Mouse (Mus musculus): Measurements from ENCODE around the gene Nrarp. TPM values are rescaled to one million over a fixed set of nuclear protein-coding genes. Genes with fewer than 3 reads are reported as not detected.

The Nrarp gene
- polyA plus RNA-seq, 1 experiment from 2014 or later = 17.0 TPM

DNA sequence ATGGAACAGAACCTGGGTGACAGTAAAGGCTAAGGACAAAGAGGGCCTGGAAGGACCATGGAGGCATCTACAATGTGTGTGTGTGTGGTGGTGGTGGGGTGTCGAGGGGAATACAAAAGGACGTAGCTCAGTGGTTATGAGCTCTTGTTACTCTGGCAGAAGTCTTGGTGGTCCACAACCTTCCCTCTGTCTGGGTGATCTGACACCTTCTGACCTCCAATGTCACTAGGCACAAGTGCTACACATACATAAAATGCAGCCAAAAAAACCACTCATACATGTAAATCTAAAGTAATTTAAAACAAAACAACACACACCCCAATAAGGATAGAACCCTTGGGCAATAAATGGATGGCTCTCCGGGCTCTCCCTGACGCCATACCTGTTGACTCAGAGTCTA, 46.8 kb downstream of the Nrarp start:
- Histone ChIP-seq H3K4me2 (ENCODE audit: low read depth, low read length) (no peak overlapping the region), H3K4me3 (ENCODE audit: low read depth, low read length) (no peak overlapping the region), H3K4me1 (ENCODE audit: control insufficient read depth, insufficient read depth, low read length) (peaks cover 2% of the 10 kb centered on the region; the same call in 1 of the 2 replicates), H3K36me3 (replicated peaks; ENCODE audit: control insufficient read depth, insufficient read depth, low read depth, low read length) (no peaks in the 10 kb centered on the region), H3K9ac (replicated peaks; ENCODE audit: low read length) (no peak overlapping the region), H3K9me3 (replicated peaks; ENCODE audit: control insufficient read depth, low read length) (no peaks in the 10 kb centered on the region), H3K27ac (replicated peaks; ENCODE audit: low read depth, low read length) (no peak overlapping the region), H3K27me3 (ENCODE audit: control insufficient read depth, insufficient read depth, low read length) (no peaks in the 10 kb centered on the region)
- ATAC-seq (replicated peaks; ENCODE audit: insufficient number of reproducible peaks, low FRiP score, low TSS enrichment, low read depth) (no peak), DNase-seq (ENCODE audit: low spot score) (no peak)
- 88% methylated on average over 4 of the region's 4 CpGs for WGBS

DNA sequence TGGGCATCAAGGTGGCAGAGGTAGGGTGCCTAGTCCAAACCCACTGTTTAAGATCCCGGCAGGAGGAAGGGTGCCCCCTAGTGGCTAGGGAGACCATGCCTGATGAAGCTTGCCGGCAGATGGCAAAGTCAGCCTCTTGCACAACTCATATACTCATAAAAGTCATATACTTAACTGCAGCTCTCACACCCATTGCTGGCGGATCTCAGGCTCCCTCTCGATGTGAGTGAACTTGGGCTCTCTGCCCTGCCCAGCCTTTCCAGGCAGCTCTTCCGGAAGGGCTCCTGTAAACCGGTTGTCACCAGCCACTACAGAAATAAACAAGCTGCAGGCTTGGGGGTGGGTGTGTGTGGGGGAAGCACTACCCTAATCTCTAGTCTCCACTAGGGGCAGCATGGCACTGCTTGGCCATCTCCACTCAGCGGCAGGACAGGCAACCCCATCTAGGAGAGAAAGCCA, 47.9 kb downstream of the Nrarp start:
- WGBS = 0% methylated on average over 7 of the region's 7 CpGs
- H3K9me3 ChIP-seq (replicated peaks; ENCODE audit: control insufficient read depth, low read length) = no peaks in the 10 kb centered on the region
- DNase-seq (ENCODE audit: low spot score) (peak; percentile 86), ATAC-seq (replicated peaks; ENCODE audit: insufficient number of reproducible peaks, low FRiP score, low TSS enrichment, low read depth) (no peak)
- H3K9ac ChIP-seq (replicated peaks; ENCODE audit: low read length) = 0 out of 2 replicates have a peak overlapping the region, but pooled peaks have one; percentile 18
- peak overlapping the region; percentile 23; the same call in 1 of the 2 replicates for H3K4me2 ChIP-seq (ENCODE audit: low read depth, low read length)
- no peaks in the 10 kb centered on the region for H3K36me3 ChIP-seq (replicated peaks; ENCODE audit: control insufficient read depth, insufficient read depth, low read depth, low read length)
- H3K27ac ChIP-seq (replicated peaks; ENCODE audit: low read depth, low read length) = no peak overlapping the region
- H3K4me3 ChIP-seq (ENCODE audit: low read depth, low read length) = no peak overlapping the region
- peaks cover 2% of the 10 kb centered on the region; the same call in 1 of the 2 replicates for H3K4me1 ChIP-seq (ENCODE audit: control insufficient read depth, insufficient read depth, low read length)
- no peaks in the 10 kb centered on the region for H3K27me3 ChIP-seq (ENCODE audit: control insufficient read depth, insufficient read depth, low read length)

DNA sequence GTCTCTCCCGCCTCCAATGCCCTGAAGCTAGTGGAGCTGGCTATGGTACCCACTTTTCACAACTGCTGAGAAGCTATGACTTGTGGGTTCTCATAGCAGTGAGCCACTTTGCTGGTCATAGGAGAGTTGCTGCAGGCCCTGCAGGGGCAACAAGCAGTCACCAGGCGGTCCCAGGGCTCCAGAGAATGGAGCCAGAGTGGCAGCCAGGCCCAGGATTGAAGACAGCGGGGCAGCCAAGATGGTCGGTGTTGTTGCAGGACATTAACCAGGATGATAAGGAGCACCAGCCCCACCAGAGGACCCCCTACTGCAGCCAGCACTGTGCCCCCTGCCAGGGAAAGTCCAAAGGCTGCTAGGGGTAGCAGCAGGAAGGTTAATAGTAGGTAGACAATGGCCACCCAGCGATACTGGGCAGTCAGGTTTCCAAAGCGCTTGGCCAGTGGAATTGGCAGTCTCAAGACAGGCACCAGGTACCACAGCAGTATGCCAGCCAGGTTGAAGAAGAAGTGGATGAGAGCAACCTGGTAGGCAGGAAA, 48.5 kb downstream of the Nrarp start:
- no peak overlapping the region; the same call in 1 of the 2 replicates for H3K4me2 ChIP-seq (ENCODE audit: low read depth, low read length)
- no peak overlapping the region for H3K27ac ChIP-seq (replicated peaks; ENCODE audit: low read depth, low read length)
- no peak overlapping the region for H3K4me3 ChIP-seq (ENCODE audit: low read depth, low read length)
- H3K27me3 ChIP-seq (ENCODE audit: control insufficient read depth, insufficient read depth, low read length) = no peaks in the 10 kb centered on the region
- no peak overlapping the region for H3K9ac ChIP-seq (replicated peaks; ENCODE audit: low read length)
- no peak for ATAC-seq (replicated peaks; ENCODE audit: insufficient number of reproducible peaks, low FRiP score, low TSS enrichment, low read depth)
- H3K4me1 ChIP-seq (ENCODE audit: control insufficient read depth, insufficient read depth, low read length) = peaks cover 2% of the 10 kb centered on the region; the same call in 1 of the 2 replicates
- no peak for DNase-seq (ENCODE audit: low spot score)
- no peaks in the 10 kb centered on the region for H3K9me3 ChIP-seq (replicated peaks; ENCODE audit: control insufficient read depth, low read length)
- 66% methylated on average over 6 of the region's 6 CpGs for WGBS
- H3K36me3 ChIP-seq (replicated peaks; ENCODE audit: control insufficient read depth, insufficient read depth, low read depth, low read length) = no peaks in the 10 kb centered on the region

DNA sequence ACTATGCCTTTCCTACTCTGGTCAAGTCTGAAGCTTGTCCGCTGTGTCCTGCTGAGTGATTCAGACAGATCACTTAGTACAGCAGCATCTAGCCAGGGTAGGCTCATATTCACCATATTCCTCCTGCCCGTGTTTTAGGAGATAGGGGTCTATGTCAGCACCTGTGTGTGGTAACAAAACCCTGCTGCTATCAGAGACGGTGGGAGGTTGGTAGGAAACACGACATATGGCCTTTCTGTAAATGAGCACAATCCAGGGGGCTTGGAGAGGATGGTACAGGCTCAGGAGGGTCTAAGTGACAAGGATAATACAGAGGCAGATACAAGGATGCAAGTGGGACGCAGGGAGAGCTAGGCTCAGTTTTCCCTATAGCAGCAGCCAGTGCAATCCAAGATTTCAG, 49.0 kb downstream of the Nrarp start:
- ATAC-seq (replicated peaks; ENCODE audit: insufficient number of reproducible peaks, low FRiP score, low TSS enrichment, low read depth) = no peak
- Histone ChIP-seq H3K27me3 (ENCODE audit: control insufficient read depth, insufficient read depth, low read length) (no peaks in the 10 kb centered on the region), H3K9ac (replicated peaks; ENCODE audit: low read length) (no peak overlapping the region), H3K4me1 (ENCODE audit: control insufficient read depth, insufficient read depth, low read length) (peaks cover 2% of the 10 kb centered on the region; the same call in 1 of the 2 replicates), H3K4me2 (ENCODE audit: low read depth, low read length) (no peak overlapping the region), H3K27ac (replicated peaks; ENCODE audit: low read depth, low read length) (no peak overlapping the region), H3K36me3 (replicated peaks; ENCODE audit: control insufficient read depth, insufficient read depth, low read depth, low read length) (no peaks in the 10 kb centered on the region), H3K4me3 (ENCODE audit: low read depth, low read length) (no peak overlapping the region), H3K9me3 (replicated peaks; ENCODE audit: control insufficient read depth, low read length) (no peaks in the 10 kb centered on the region)
- WGBS = 82% methylated on average over 5 of the region's 5 CpGs
- DNase-seq (ENCODE audit: low spot score) = no peak

DNA sequence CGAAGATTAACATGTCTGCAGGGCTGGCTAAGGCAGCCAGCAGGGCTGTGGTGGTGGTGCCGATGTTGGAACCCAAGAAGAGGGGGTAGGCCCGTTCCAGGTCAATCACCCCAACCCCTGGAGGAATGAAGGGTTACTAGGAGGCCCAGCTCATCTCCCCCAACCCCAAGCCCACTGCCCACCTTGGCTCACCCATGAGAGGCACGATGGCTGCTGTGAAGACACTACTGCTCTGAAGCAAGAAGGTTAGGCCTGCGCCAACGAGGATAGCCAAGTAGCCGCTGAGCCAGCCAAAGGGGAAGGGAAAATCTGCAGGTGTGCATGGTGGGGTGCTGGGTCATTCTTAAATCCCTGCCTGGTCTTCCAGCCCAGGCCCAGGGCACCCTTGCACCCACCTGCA, 50.0 kb downstream of the Nrarp start:
- H3K4me3 ChIP-seq (ENCODE audit: low read depth, low read length) = no peak overlapping the region
- no peak overlapping the region for H3K27ac ChIP-seq (replicated peaks; ENCODE audit: low read depth, low read length)
- no peak overlapping the region for H3K9ac ChIP-seq (replicated peaks; ENCODE audit: low read length)
- no peak for ATAC-seq (replicated peaks; ENCODE audit: insufficient number of reproducible peaks, low FRiP score, low TSS enrichment, low read depth)
- H3K4me1 ChIP-seq (ENCODE audit: control insufficient read depth, insufficient read depth, low read length) = peaks cover 2% of the 10 kb centered on the region; the same call in 1 of the 2 replicates
- 91% methylated on average over 7 of the region's 7 CpGs for WGBS
- no peak overlapping the region for H3K4me2 ChIP-seq (ENCODE audit: low read depth, low read length)
- no peak for DNase-seq (ENCODE audit: low spot score)
- H3K9me3 ChIP-seq (replicated peaks; ENCODE audit: control insufficient read depth, low read length) = no peaks in the 10 kb centered on the region
- H3K27me3 ChIP-seq (ENCODE audit: control insufficient read depth, insufficient read depth, low read length) = no peaks in the 10 kb centered on the region
- H3K36me3 ChIP-seq (replicated peaks; ENCODE audit: control insufficient read depth, insufficient read depth, low read depth, low read length) = no peaks in the 10 kb centered on the region

DNA sequence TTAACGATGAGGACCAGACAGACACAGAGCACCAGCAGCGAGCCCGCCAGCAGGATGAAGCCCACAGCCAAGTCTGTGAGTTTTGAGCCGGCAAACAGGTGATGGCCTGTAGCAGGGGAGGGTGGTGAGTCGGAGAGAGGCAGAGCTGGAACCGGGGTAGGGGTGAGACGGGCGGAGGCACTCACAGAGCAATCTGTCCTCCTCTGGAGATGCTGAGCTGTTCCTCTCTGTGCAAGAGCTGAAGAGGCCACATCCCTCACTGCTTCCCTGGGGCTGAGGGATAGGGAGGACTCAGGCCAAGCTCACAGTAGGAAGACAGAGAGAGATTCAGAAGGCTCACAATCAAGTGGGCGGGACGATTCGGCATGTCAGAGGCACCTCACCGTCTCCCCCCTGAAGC, 50.5 kb downstream of the Nrarp start:
- no peak for DNase-seq (ENCODE audit: low spot score)
- Histone ChIP-seq H3K36me3 (replicated peaks; ENCODE audit: control insufficient read depth, insufficient read depth, low read depth, low read length) (no peaks in the 10 kb centered on the region), H3K4me2 (ENCODE audit: low read depth, low read length) (no peak overlapping the region), H3K4me3 (ENCODE audit: low read depth, low read length) (no peak overlapping the region), H3K9me3 (replicated peaks; ENCODE audit: control insufficient read depth, low read length) (no peaks in the 10 kb centered on the region), H3K4me1 (ENCODE audit: control insufficient read depth, insufficient read depth, low read length) (no peaks in the 10 kb centered on the region), H3K27ac (replicated peaks; ENCODE audit: low read depth, low read length) (no peak overlapping the region), H3K27me3 (ENCODE audit: control insufficient read depth, insufficient read depth, low read length) (no peaks in the 10 kb centered on the region), H3K9ac (replicated peaks; ENCODE audit: low read length) (no peak overlapping the region)
- WGBS = 56% methylated on average over 12 of the region's 12 CpGs
- no peak for ATAC-seq (replicated peaks; ENCODE audit: insufficient number of reproducible peaks, low FRiP score, low TSS enrichment, low read depth)

Other genes with a start within 250 kb of the Nrarp start
- gene Arrdc1, start 245.5 kb upstream of the Nrarp start, polyA plus RNA-seq (2014; fragmentation: Nextera tagmentation; extraction: Ambion mirVana) = 10.7 and 15.9 TPM in 2 replicates
- 27.6 and 29.8 TPM in 2 replicates for gene Zmynd19, start 231.0 kb upstream of the Nrarp start, polyA plus RNA-seq (2014; fragmentation: Nextera tagmentation; extraction: Ambion mirVana)
- gene Dph7, start 218.4 kb upstream of the Nrarp start, polyA plus RNA-seq (2014; fragmentation: Nextera tagmentation; extraction: Ambion mirVana) = 33.4 and 33.8 TPM in 2 replicates
- gene Mrpl41, start 205.7 kb upstream of the Nrarp start, polyA plus RNA-seq (2014; fragmentation: Nextera tagmentation; extraction: Ambion mirVana) = 153 and 163 TPM in 2 replicates
- gene Pnpla7, start 204.7 kb upstream of the Nrarp start, polyA plus RNA-seq (2014; fragmentation: Nextera tagmentation; extraction: Ambion mirVana) = 4.7 and 6.2 TPM in 2 replicates
- 29.5 and 36.2 TPM in 2 replicates for gene Nsmf, start 126.4 kb upstream of the Nrarp start, polyA plus RNA-seq (2014; fragmentation: Nextera tagmentation; extraction: Ambion mirVana)
- not detected in 2 replicates for gene Entpd8, start 100.5 kb upstream of the Nrarp start, polyA plus RNA-seq (2014; fragmentation: Nextera tagmentation; extraction: Ambion mirVana)
- gene Noxa1, start 85.6 kb upstream of the Nrarp start, polyA plus RNA-seq (2014; fragmentation: Nextera tagmentation; extraction: Ambion mirVana) = 0.13 TPM in 1 of 2 replicates, not detected in the other
- 1.9 and 2.6 TPM in 2 replicates for gene Tor4a, start 16.1 kb downstream of the Nrarp start, polyA plus RNA-seq (2014; fragmentation: Nextera tagmentation; extraction: Ambion mirVana)
- gene Nelfb, start 30.7 kb downstream of the Nrarp start, polyA plus RNA-seq (2014; fragmentation: Nextera tagmentation; extraction: Ambion mirVana) = 90.5 and 92.2 TPM in 2 replicates
- gene Stpg3, start 33.9 kb downstream of the Nrarp start, polyA plus RNA-seq (2014; fragmentation: Nextera tagmentation; extraction: Ambion mirVana) = not detected in 2 replicates
- gene Fam166a, start 38.0 kb downstream of the Nrarp start, polyA plus RNA-seq (2014; fragmentation: Nextera tagmentation; extraction: Ambion mirVana) = 1.4 TPM in 1 of 2 replicates, not detected in the other
- gene Tubb4b, start 43.9 kb downstream of the Nrarp start, polyA plus RNA-seq (2014; fragmentation: Nextera tagmentation; extraction: Ambion mirVana) = 456 and 490 TPM in 2 replicates
- gene Slc34a3, start 53.6 kb downstream of the Nrarp start, polyA plus RNA-seq (2014; fragmentation: Nextera tagmentation; extraction: Ambion mirVana) = not detected in 2 replicates
- not detected in 2 replicates for gene Rnf224, start 56.0 kb downstream of the Nrarp start, polyA plus RNA-seq (2014; fragmentation: Nextera tagmentation; extraction: Ambion mirVana)
- gene Rnf208, start 61.5 kb downstream of the Nrarp start, polyA plus RNA-seq (2014; fragmentation: Nextera tagmentation; extraction: Ambion mirVana) = 7.4 and 10.4 TPM in 2 replicates
- gene Cysrt1, start 61.7 kb downstream of the Nrarp start, polyA plus RNA-seq (2014; fragmentation: Nextera tagmentation; extraction: Ambion mirVana) = 0.50 TPM in 1 of 2 replicates, not detected in the other
- gene AL732309.1, start 66.1 kb downstream of the Nrarp start, polyA plus RNA-seq (2014; fragmentation: Nextera tagmentation; extraction: Ambion mirVana) = 3.3 and 4.2 TPM in 2 replicates
- 12.8 and 13.3 TPM in 2 replicates for gene Tmem203, start 74.7 kb downstream of the Nrarp start, polyA plus RNA-seq (2014; fragmentation: Nextera tagmentation; extraction: Ambion mirVana)
- gene Tprn, start 81.9 kb downstream of the Nrarp start, polyA plus RNA-seq (2014; fragmentation: Nextera tagmentation; extraction: Ambion mirVana) = 4.3 and 4.9 TPM in 2 replicates
- gene Ssna1, start 91.7 kb downstream of the Nrarp start, polyA plus RNA-seq (2014; fragmentation: Nextera tagmentation; extraction: Ambion mirVana) = 253 and 254 TPM in 2 replicates
- 111 and 113 TPM in 2 replicates for gene Anapc2, start 91.7 kb downstream of the Nrarp start, polyA plus RNA-seq (2014; fragmentation: Nextera tagmentation; extraction: Ambion mirVana)
- not detected in 2 replicates for gene Tmem210, start 107.4 kb downstream of the Nrarp start, polyA plus RNA-seq (2014; fragmentation: Nextera tagmentation; extraction: Ambion mirVana)
- gene Lrrc26, start 109.2 kb downstream of the Nrarp start, polyA plus RNA-seq (2014; fragmentation: Nextera tagmentation; extraction: Ambion mirVana) = not detected in 2 replicates
- gene Grin1, start 138.4 kb downstream of the Nrarp start, polyA plus RNA-seq (2014; fragmentation: Nextera tagmentation; extraction: Ambion mirVana) = 1.6 TPM in 2 replicates
- gene Man1b1, start 151.6 kb downstream of the Nrarp start, polyA plus RNA-seq (2014; fragmentation: Nextera tagmentation; extraction: Ambion mirVana) = 87.2 and 92.7 TPM in 2 replicates
- gene Dpp7, start 175.6 kb downstream of the Nrarp start, polyA plus RNA-seq (2014; fragmentation: Nextera tagmentation; extraction: Ambion mirVana) = 18.2 and 19.1 TPM in 2 replicates
- gene Uap1l1, start 184.9 kb downstream of the Nrarp start, polyA plus RNA-seq (2014; fragmentation: Nextera tagmentation; extraction: Ambion mirVana) = 5.2 and 8.9 TPM in 2 replicates
- gene Sapcd2, start 191.6 kb downstream of the Nrarp start, polyA plus RNA-seq (2014; fragmentation: Nextera tagmentation; extraction: Ambion mirVana) = 39.1 and 43.2 TPM in 2 replicates
- 0.10 and 0.28 TPM in 2 replicates for gene Entpd2, start 215.1 kb downstream of the Nrarp start, polyA plus RNA-seq (2014; fragmentation: Nextera tagmentation; extraction: Ambion mirVana)
- 26.8 and 38.0 TPM in 2 replicates for gene Npdc1, start 218.6 kb downstream of the Nrarp start, polyA plus RNA-seq (2014; fragmentation: Nextera tagmentation; extraction: Ambion mirVana)
- not detected in 2 replicates for gene Fut7, start 242.5 kb downstream of the Nrarp start, polyA plus RNA-seq (2014; fragmentation: Nextera tagmentation; extraction: Ambion mirVana)
- 2.2 TPM in 2 replicates for gene Abca2, start 247.9 kb downstream of the Nrarp start, polyA plus RNA-seq (2014; fragmentation: Nextera tagmentation; extraction: Ambion mirVana)